Mouse (Mus musculus): ENCODE measurements around the gene Kcnh4.

DNA sequence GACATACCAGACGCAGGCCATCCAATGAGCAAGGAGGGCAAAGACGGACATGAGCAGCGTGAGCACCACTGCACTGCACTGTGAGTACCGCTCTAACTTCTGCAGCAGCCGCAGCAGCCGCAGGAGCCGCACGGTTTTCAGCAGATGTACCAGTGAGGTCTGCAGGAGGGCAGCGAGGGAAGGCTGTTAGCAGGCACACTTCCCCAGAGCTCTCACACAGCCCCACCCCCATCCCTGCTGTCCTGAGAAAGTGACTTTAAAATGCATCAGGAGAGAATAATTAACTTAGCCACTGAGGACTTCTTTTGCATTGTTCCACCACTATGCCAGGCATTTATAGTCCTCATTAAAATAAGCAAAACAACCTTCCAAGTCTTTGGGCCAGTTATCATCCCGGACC, 7.4 kb downstream of the Kcnh4 start:
- TF ChIP-seq CTCF (IDR thresholded peaks at IDR 0.05; ENCODE audit: control insufficient read depth, insufficient read depth, insufficient read length): no peak
- TF ChIP-seq CEBPB (IDR thresholded peaks at IDR 0.05; ENCODE audit: low read depth): no peak
- no peak for TF ChIP-seq USF1 (IDR thresholded peaks at IDR 0.05; ENCODE audit: low read depth)
- TF ChIP-seq MYOG (IDR thresholded peaks at IDR 0.05; ENCODE audit: control insufficient read depth, extremely low read depth, insufficient read length): no peak

All from C2C12 (cell line).